Mouse (Mus musculus) intestine, embryonic 16.5 days (tissue): ENCODE data around the gene Prdm16. TPM values are rescaled to one million over a fixed set of nuclear protein-coding genes. Genes with fewer than 3 reads are reported as not detected.

Experiments
- ATAC-seq: fragments of 200-750 bp; cut with Nextera tagmentation; 2 replicates; pipeline ENCODE4 v1.8.0; 2017; ENCODE audit warnings: moderate TSS enrichment, moderate library complexity
- H3K27ac ChIP-seq: fragments of 300-500 bp; sonication (generic); 2 replicates; pipeline ENCODE4 v1.5.1; 2014; ENCODE audit warnings: mild to moderate bottlenecking, low read length
- H3K27me3 ChIP-seq: fragments of 300-500 bp; sonication (generic); replicated peaks from 2 replicates; pipeline ENCODE4 v1.6.1; 2014; ENCODE audit warnings: low read length, control low read depth, mixed read lengths; ENCODE audit not compliant: control insufficient read depth, insufficient read depth
- H3K36me3 ChIP-seq: fragments of 300-500 bp; sonication (generic); 2 replicates; pipeline ENCODE4 v1.6.1; 2014; ENCODE audit warnings: low read length, control low read depth; ENCODE audit not compliant: control insufficient read depth, insufficient read depth
- H3K4me1 ChIP-seq: fragments of 300-500 bp; sonication (generic); 2 replicates; pipeline ENCODE4 v1.6.1; 2014; ENCODE audit warnings: low read length, control low read depth, mixed read lengths; ENCODE audit not compliant: control insufficient read depth, insufficient read depth
- H3K4me2 ChIP-seq: fragments of 300-500 bp; sonication (generic); 2 replicates; pipeline ENCODE4 v1.6.1; 2014; ENCODE audit warnings: low read depth, low read length, control low read depth
- H3K4me3 ChIP-seq: fragments of 300-500 bp; sonication (generic); 2 replicates; pipeline ENCODE4 v1.5.1; 2014; ENCODE audit warnings: mild to moderate bottlenecking, low read length
- H3K9ac ChIP-seq: fragments of 300-500 bp; sonication (generic); 2 replicates; pipeline ENCODE4 v1.6.1; 2014; ENCODE audit warnings: low read depth, low read length
- H3K9me3 ChIP-seq: fragments of 300-500 bp; sonication (generic); 2 replicates; pipeline ENCODE4 v1.6.1; 2016; ENCODE audit warnings: low read length, control low read depth; ENCODE audit not compliant: control insufficient read depth
- WGBS: fragments of 180-500 bp; shearing (Covaris S2); extraction: QIAGEN DNeasy Blood & Tissue Kit; methylation state at CpG from one replicate; pipeline ENCODE4 v1.1.7; 2014; 5-methylcytosine and 5-hydroxymethylcytosine counted together
- polyA plus RNA-seq: library from polyadenylated mRNA; unstranded; fragments of >200 nt; fragmentation: Nextera tagmentation; extraction: Ambion mirVana; gene quantifications from 2 replicates; pipeline ENCODE4 v1.2.1, GENCODE M21; 2015

Gene Prdm16
- polyA plus RNA-seq, 1 experiment from 2014 or later = 17.6 TPM

- Histone ChIP-seq H3K27me3 (no peaks in the 10 kb centered on the region), H3K9ac (peak overlapping the region; percentile 33; the same call in 1 of the 2 replicates), H3K4me2 (no peak overlapping the region), H3K36me3 (no peaks in the 10 kb centered on the region), H3K9me3 (no peaks in the 10 kb centered on the region), H3K4me1 (peaks cover 29% of the 10 kb centered on the region), H3K27ac (no peak overlapping the region), H3K4me3 (no peak overlapping the region)
- 21% methylated on average over 18 of the region's 18 CpGs for WGBS
- peak; percentile 52 for ATAC-seq
Observed at GRCm38 (mm10) chr4:154393196-154394122, 243.2 kb downstream of the Prdm16 start.

DNA sequence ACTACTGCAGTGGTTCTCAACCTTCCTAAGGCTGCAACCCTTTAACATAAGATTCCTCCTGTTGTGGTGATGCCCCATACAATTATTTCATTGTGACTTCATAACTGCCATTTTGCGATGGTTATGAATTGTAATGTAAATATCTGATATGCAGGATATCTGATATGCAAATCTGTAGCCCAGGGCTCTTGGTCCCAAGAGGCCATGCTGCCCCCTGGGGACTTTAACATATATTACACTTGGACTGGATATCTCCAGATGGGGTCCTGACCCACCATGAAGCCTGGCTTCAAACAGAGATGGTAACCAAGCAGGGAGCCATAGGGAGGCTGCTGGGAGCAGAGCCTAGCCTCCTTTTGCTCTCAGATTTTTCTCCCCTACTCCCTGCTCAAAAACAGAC is 244.0 kb downstream of the Prdm16 start:
- Histone ChIP-seq H3K4me1 (peaks cover 29% of the 10 kb centered on the region), H3K27me3 (no peaks in the 10 kb centered on the region), H3K4me2 (no peak overlapping the region), H3K27ac (no peak overlapping the region), H3K36me3 (no peaks in the 10 kb centered on the region), H3K9me3 (no peaks in the 10 kb centered on the region), H3K4me3 (no peak overlapping the region), H3K9ac (0 out of 2 replicates have a peak overlapping the region, but pooled peaks have one; percentile 33)
- 62% methylated on average over 1 of the region's 1 CpGs for WGBS
- ATAC-seq = peak; percentile 6; the same call in 1 of the 2 replicates

DNA sequence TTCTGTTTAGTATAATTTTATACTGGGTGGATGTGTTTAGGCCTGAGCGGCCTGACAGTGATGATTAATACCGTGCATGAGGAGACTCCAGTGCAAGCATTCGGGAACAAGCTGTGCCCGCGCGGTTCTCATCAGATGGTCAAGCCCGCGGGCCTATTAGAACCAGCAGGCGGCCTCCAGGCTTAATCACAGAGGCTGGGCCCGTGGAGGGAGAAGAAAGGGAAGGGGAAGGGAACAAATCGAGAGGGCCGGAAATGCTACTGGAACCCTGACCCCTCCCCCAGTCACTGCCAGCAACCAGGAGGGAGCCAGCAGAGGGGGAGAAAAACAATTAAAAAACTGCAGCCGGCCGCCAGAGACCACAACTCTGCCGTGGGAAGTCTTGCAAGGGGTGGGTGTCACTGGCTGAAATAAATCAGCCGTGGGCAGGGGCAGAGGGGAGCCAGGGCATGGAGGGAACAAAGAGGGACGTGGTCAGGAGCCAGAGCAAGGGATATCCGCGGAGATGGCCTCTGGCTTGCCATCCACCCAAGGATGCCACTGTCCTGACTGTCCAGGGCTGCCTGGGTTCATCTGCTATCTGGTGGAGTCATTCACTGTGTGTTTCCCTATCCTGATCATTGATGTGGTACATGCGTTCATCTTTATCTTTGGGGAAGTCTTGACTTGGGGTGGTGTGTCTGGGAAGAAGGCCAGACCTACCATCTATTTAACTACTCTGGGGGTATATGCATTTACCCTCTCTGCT is 246.2 kb downstream of the Prdm16 start:
- no peak overlapping the region for H3K4me2 ChIP-seq
- H3K4me3 ChIP-seq = no peak overlapping the region
- H3K4me1 ChIP-seq = peaks cover 29% of the 10 kb centered on the region
- 28% methylated on average over 20 of the region's 20 CpGs for WGBS
- no peaks in the 10 kb centered on the region for H3K36me3 ChIP-seq
- H3K27ac ChIP-seq = 0 out of 2 replicates have a peak overlapping the region, but pooled peaks have one; percentile 21
- H3K9ac ChIP-seq = peak overlapping the region; percentile 34; the same call in 1 of the 2 replicates
- no peaks in the 10 kb centered on the region for H3K9me3 ChIP-seq
- no peaks in the 10 kb centered on the region for H3K27me3 ChIP-seq
- ATAC-seq = no peak; the same call in 1 of the 2 replicates

DNA sequence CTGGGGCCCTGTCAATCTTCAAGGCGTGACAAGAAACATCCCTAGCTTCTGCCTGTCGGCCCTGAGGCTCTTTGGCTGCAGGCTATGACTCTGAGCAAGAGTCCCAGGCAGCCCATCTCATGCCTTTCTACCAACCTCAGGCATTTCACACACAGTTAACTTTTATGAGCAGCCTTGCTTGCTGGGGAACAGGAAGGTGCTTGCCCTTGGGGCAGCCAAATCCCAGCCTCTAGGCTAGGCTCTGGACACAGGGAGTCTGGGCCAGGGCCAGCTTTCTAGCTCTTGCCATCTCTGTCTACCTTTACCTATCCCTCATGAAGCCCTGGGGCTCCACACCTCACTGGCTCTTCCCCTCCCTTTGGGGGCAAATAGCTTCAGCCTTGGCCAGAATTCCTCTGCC is 247.0 kb downstream of the Prdm16 start:
- 86% methylated on average over 2 of the region's 2 CpGs for WGBS
- Histone ChIP-seq H3K4me3 (no peak overlapping the region), H3K9ac (no peak overlapping the region), H3K36me3 (no peaks in the 10 kb centered on the region), H3K9me3 (no peaks in the 10 kb centered on the region), H3K4me2 (no peak overlapping the region), H3K27me3 (no peaks in the 10 kb centered on the region), H3K27ac (0 out of 2 replicates have a peak overlapping the region, but pooled peaks have one; percentile 5), H3K4me1 (peaks cover 24% of the 10 kb centered on the region)
- no peak for ATAC-seq

- Histone ChIP-seq H3K27ac (no peak overlapping the region), H3K4me3 (no peak overlapping the region), H3K36me3 (no peaks in the 10 kb centered on the region), H3K9ac (no peak overlapping the region), H3K4me2 (no peak overlapping the region), H3K27me3 (no peaks in the 10 kb centered on the region), H3K4me1 (peaks cover 5% of the 10 kb centered on the region; the same call in 1 of the 2 replicates), H3K9me3 (no peaks in the 10 kb centered on the region)
- 48% methylated on average over 8 of the region's 8 CpGs for WGBS
- no peak for ATAC-seq
Observed at GRCm38 (mm10) chr4:154386810-154387209, 249.9 kb downstream of the Prdm16 start.

DNA sequence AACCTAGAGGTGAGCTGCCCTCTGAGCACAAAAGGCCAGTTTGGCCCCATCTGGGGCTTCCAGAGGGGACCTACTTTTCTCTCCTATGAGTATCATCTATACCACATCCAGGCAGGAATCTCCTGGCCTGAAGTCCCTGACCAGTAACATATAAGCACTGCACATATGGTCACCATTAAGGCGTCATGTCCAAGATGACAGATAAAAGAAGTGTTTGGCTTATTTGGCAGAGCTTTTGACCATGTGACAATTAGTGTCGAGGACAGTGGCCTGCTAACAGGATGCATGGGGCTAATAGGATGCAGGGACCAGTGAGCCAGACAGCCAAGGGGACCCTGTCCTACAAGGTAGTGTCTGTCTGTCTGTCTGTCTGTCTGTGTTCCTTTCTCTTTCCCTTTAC is 250.8 kb downstream of the Prdm16 start:
- peaks cover 5% of the 10 kb centered on the region; the same call in 1 of the 2 replicates for H3K4me1 ChIP-seq
- WGBS = 65% methylated on average over 2 of the region's 2 CpGs
- H3K36me3 ChIP-seq = no peaks in the 10 kb centered on the region
- ATAC-seq = no peak
- H3K4me3 ChIP-seq = no peak overlapping the region
- H3K9ac ChIP-seq = no peak overlapping the region
- no peak overlapping the region for H3K27ac ChIP-seq
- no peaks in the 10 kb centered on the region for H3K9me3 ChIP-seq
- no peak overlapping the region for H3K4me2 ChIP-seq
- H3K27me3 ChIP-seq = no peaks in the 10 kb centered on the region

GRCm38 (mm10) chr4:154385208-154385607 is 251.5 kb downstream of the Prdm16 start:
- 0 out of 2 replicates have a peak, but pooled peaks cover 3% of the 10 kb centered on the region for H3K4me1 ChIP-seq
- H3K9me3 ChIP-seq = no peaks in the 10 kb centered on the region
- H3K9ac ChIP-seq = no peak overlapping the region
- ATAC-seq = no peak
- no peaks in the 10 kb centered on the region for H3K36me3 ChIP-seq
- 71% methylated on average over 8 of the region's 8 CpGs for WGBS
- no peak overlapping the region for H3K4me3 ChIP-seq
- no peaks in the 10 kb centered on the region for H3K27me3 ChIP-seq
- no peak overlapping the region for H3K4me2 ChIP-seq
- no peak overlapping the region for H3K27ac ChIP-seq

DNA sequence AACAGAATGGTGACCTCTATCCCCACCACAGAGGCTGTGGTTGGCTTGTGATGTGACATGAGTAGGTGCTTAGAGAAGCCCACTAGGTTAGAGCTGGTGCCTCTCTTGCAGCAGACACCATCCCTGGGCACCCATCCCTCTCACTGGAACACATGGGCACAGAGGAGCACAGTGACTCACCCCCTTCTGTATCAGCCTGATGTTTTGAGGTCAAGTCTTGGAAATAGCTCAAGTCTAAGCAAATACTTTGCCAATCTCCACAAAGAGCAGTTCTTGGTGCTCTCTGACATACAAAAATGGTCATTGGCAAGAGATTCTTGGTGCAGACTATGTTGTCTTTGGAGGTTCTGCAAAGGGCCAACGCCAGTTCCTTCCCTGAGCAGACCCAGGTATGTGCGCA is 257.8 kb downstream of the Prdm16 start:
- Histone ChIP-seq H3K4me3 (no peak overlapping the region), H3K27me3 (no peaks in the 10 kb centered on the region), H3K4me2 (no peak overlapping the region), H3K27ac (no peak overlapping the region), H3K36me3 (no peaks in the 10 kb centered on the region), H3K9me3 (no peaks in the 10 kb centered on the region), H3K4me1 (peaks cover 11% of the 10 kb centered on the region), H3K9ac (no peak overlapping the region)
- ATAC-seq = no peak
- 93% methylated on average over 2 of the region's 2 CpGs for WGBS

DNA sequence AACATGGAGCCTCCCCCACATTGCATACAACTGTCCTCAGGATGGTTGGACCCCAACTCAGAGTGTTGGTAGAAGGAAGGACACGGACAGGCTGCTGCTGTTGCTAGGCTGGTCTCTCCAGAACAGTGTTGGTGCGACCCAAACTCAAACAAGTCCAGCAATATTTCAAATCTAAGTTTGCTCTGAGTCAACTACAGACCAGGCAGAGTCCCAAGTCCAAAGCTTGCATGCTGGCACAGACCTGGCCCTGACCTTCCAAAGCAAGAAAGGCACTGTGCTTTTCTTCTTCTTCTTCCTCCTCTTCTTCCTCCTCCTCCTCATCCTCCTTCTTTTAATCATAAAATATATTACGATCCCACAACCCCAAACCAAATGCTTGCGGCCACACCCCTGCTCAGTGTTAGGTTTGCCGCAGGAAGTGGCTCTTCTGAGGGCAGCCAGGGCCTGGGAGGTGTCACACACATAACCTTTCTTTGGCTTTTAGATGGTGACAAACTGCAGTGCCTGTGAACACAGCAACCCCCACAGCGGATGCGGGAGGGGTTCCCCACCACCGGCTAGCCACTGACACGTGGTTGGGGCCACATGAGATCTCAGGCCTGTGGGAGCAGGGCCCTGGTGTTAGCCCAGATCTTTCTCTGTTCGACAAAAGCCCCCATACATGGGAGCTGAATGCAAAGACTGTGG is 260.6 kb downstream of the Prdm16 start:
- Histone ChIP-seq H3K36me3 (no peaks in the 10 kb centered on the region), H3K4me3 (no peak overlapping the region), H3K27me3 (no peaks in the 10 kb centered on the region), H3K9ac (no peak overlapping the region), H3K4me1 (peaks cover 11% of the 10 kb centered on the region), H3K9me3 (no peaks in the 10 kb centered on the region), H3K27ac (no peak overlapping the region), H3K4me2 (no peak overlapping the region)
- ATAC-seq = peak; percentile 74
- WGBS = 61% methylated on average over 10 of the region's 10 CpGs
